Mouse (Mus musculus): ENCODE results near the gene Gm27021. TPM values are rescaled to one million over a fixed set of nuclear protein-coding genes. Genes with fewer than 3 reads are reported as not detected.
"Not testable (repeated sequence)": the region's sequence is repeated elsewhere in the genome, so short reads cannot be mapped to it uniquely, and the experiment has no call there.

The Gm27021 gene
- total RNA-seq, 2 experiments from 2014 or later: 0.29 TPM; not detected in 1

- peak; percentile 83 for ATAC-seq (ENCODE audit: poor library complexity, severe bottlenecking)
Observed at GRCm38 (mm10) chr8:120686051-120686450, 18.2 kb upstream of the Gm27021 start.

DNA sequence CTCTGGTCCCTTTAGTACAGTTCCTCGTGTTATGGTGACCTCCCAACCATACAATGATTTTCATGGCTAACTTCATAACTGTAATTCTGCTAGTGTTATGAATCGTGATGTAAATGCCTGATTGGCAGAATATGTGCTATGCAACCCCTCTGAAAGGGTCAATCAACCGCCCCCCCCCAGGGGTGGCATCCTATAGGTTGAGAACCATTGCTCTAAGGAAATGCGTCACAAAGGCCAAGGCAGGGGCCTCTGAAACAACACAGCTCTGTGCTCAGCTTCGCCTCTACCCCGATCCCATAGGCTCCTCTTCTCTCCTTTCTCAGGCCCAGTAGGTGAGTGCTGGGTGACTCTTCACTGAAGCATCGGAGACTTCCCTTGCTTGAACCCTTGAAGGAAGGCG, 17.7 kb upstream of the Gm27021 start:
- peak; percentile 15; the same call in 1 of the 2 replicates for ATAC-seq (ENCODE audit: poor library complexity, severe bottlenecking)

GRCm38 (mm10) chr8:120685097-120685496, 17.2 kb upstream of the Gm27021 start:
- ATAC-seq (ENCODE audit: poor library complexity, severe bottlenecking): peak; percentile 45

DNA sequence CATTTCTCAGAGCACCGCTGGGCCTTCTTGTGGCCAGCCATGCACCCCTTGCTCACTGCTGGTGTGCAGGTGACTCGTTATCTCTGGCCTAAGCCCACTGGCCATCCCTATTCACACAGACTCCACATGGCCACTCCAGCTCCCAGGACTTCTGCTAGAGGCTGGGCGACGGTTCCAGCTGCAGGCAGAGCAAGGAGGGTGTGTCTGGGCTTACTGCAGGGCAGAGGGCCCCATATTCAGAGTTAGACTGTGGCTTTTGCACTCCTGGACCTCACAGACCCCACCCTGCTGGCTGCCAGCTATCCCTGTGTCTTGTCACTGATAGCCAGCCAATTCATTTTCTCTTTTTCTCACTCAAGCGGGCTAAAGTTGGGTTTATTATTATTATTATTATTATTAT, 16.2 kb upstream of the Gm27021 start:
- ATAC-seq (ENCODE audit: poor library complexity, severe bottlenecking): no peak

DNA sequence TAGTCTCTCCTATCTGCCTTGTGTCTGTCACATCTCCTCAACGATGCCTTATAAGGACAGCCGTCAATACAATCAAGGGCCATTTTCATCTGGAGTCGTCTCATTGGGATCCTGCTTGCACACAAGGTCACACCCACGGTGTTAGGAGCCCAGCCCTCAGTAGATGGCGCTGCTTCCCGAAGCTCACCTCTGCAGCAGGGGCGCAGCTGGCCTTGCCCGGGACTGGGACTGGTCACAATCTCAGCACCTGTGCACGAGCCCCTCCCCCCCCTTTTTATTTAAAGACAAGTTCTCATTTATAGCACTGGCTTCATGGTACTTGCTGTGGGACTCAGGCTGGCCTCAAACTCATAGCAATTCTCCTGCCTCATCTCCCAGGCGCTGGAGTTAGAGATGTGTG, 15.7 kb upstream of the Gm27021 start:
- peak; percentile 43 for ATAC-seq (ENCODE audit: poor library complexity, severe bottlenecking)

- no peak for ATAC-seq (ENCODE audit: poor library complexity, severe bottlenecking)
Observed at GRCm38 (mm10) chr8:120681113-120681512, 13.2 kb upstream of the Gm27021 start.

DNA sequence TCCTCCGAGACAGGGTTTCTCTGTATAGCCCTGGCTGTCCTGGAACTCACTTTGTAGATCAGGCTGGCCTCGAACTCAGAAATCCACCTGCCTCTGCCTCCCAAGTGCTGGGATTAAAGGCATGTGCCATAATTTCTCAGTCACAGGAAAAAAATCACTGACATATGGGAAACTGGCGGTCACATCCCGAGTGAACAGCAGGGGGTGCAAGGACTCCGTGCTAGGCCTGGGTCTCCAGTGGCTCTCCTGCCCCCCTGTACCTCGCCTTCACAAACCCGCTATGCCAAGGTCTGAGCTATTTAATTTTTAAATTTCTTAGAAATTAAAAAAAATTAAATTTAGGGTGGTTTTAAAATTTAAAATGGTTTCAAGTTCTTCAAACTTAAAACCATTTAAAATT, 12.5 kb upstream of the Gm27021 start:
- not testable (repeated sequence) for ATAC-seq (ENCODE audit: poor library complexity, severe bottlenecking)

DNA sequence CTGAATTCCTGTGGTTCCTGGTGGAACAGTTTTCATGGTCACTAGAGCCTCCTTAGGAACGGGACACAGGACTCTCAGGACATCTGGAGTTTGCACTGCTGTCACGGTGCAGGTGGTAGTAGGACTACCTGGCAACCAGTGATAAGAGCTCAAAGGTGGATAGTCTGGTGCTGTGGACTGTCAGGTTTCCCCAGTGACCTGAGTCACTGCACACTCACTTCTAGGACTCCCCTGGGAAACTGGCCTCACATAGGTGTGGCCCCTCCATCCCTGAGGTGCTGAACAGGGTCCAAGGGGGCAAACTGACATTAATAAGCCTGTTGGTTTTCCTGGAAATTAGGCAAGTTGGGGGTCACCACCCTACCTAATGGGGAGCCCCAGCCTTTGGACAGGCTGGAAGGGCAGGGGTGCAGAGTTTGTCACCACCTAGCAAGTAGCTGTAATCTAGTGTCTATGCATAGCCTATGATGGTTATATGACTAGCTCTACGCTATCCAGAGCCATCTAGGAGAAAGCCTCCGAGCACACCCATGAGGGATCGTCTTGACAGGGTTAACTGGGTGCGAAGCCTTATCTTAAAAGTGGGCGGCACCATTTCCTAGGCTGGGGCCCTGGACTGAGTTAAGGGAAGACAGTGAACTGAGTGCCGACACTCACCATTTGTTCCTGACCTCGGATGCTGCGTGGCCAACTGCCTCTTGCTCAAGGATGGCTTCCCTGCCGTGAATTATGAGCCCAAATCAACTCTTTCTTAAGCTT, 11.9 kb upstream of the Gm27021 start:
- no peak for ATAC-seq (ENCODE audit: poor library complexity, severe bottlenecking)

DNA sequence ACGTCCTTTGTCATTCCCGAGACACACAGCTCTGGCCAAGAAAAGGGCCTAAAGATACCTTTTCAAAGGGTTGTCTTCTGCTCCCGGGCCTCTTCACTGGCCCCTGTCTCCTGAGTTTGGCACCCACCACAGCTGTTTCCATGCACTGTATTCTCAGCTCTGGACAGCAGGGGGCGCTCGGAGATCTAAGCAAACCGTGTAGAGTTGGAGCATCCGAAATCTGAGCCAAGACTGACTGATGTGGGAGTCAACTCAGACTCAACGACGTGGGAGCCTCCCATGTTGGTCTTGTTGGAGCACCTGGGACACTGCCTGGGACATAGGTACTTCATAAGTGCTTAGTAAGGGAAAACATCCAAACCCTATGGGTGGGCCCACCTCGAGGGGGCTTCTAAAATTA, 10.6 kb upstream of the Gm27021 start:
- ATAC-seq (ENCODE audit: poor library complexity, severe bottlenecking): peak; percentile 86

GRCm38 (mm10) chr8:120675718-120676117, 7.8 kb upstream of the Gm27021 start:
- ATAC-seq (ENCODE audit: poor library complexity, severe bottlenecking): no peak

GRCm38 (mm10) chr8:120673298-120673697, 5.4 kb upstream of the Gm27021 start:
- no peak for ATAC-seq (ENCODE audit: poor library complexity, severe bottlenecking)

- ATAC-seq (ENCODE audit: poor library complexity, severe bottlenecking): no peak
Observed at GRCm38 (mm10) chr8:120672626-120673229, 4.8 kb upstream of the Gm27021 start.

DNA sequence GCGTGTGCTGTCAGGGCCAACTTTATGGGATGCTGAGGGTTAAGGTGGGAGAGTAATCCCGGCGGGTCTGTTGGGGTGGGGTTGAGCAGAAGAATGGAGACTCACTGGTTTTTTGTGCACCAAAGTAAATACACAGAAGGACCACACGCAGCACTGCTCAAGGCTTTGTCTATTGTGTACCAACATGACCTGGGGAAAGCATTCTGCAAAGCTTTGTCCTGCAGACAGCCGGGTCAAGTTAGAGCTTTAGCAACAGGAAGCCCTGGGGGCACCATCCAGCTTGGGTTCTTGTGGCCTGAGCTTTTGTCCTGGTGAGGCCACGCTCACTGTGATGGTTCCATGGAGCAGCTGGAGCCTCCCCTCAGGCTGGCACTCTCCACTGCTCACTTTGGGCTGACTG, 3.9 kb upstream of the Gm27021 start:
- no peak for ATAC-seq (ENCODE audit: poor library complexity, severe bottlenecking)

- peak; percentile 9 for ATAC-seq (ENCODE audit: poor library complexity, severe bottlenecking)
Observed at GRCm38 (mm10) chr8:120668374-120668905, 561 bp upstream of the Gm27021 start, which contains the start of gene Emc8. Gene Emc8, minus strand, starts transcription at chr8:120668573.

GRCm38 (mm10) chr8:120666807-120667470, 940 bp downstream of the Gm27021 start:
- no peak for ATAC-seq (ENCODE audit: poor library complexity, severe bottlenecking)

DNA sequence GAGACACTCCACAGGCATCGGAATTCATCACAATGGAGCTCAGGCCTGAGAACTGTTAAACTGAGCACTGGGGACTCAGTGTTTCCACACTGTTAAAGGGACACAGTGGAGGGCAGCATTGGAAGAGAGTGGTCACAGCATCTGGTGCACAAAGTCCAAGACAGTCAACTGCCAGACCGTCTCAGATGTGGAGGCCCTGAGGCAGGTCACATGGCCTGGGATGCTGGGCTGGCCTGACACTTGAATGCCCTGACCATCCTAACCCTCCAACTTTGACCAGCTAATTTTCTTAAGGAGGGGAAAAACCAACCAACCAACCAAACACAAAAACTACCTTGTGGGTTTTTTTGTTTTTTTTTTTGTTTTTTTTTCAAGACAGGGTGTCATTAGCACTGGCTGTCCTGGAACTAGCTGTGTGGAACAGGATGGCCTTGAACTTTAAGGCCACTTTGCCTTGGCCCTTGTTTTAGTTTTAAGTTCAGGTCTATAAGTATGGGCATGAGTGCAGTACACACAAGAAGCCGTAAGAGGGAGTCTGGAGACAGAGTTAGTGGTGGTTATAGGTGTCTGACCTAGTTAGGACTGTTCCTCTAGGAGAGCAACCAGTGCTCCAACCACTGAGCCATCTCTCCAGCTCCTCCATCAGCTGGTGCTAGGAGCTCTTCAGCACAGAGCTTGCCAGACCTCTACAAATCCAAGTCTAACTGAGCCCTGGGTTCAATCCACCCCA, 2.0 kb downstream of the Gm27021 start:
- ATAC-seq (ENCODE audit: poor library complexity, severe bottlenecking): no peak

- ATAC-seq (ENCODE audit: poor library complexity, severe bottlenecking): no peak
Observed at GRCm38 (mm10) chr8:120664566-120664965, 3.3 kb downstream of the Gm27021 start.

- ATAC-seq (ENCODE audit: poor library complexity, severe bottlenecking): no peak
Observed at GRCm38 (mm10) chr8:120657415-120657814, 10.5 kb downstream of the Gm27021 start.

DNA sequence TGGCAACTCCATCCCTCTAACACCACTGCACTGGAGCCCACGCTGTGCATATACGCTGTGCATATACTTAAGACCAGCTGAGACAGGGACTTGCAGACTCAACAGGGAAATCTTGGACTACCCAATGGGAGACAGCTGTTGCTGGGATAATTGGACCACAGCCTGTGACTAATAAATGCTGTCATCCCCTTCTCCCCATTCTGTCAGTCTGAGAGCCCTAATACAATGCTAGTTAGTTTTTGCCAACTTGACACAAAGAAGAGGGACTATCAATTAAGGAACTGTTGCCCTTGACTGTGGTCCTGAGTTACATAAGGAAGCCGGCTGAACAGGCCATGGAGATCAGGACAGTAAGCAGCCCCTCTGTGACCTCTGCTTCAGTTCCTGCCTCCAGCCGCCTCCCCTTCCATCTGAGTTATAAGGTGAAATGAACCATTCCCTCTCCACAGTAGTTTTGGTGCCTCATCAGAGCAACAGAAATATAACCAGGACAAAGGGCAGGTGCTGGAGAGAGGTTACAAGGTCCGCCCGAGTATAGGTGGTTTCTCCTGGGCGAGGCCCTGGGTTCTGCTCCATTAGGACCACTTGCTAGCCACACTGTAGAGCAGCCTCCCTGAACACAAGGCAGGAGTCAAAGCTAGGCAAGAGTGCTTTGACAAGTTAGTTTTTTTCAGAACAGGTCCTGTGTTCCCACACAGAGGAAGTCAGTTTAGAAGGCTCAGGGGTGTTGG, 11.4 kb downstream of the Gm27021 start:
- no peak for ATAC-seq (ENCODE audit: poor library complexity, severe bottlenecking)

- ATAC-seq (ENCODE audit: poor library complexity, severe bottlenecking): no peak
Observed at GRCm38 (mm10) chr8:120647532-120647931, 20.3 kb downstream of the Gm27021 start, which contains the start of gene 1190005I06Rik. Gene 1190005I06Rik, minus strand, starts transcription at chr8:120647632.
